Mouse (Mus musculus): ENCODE measurements around the gene Ccdc8. TPM values are rescaled to one million over a fixed set of nuclear protein-coding genes. Genes with fewer than 3 reads are reported as not detected.

Ccdc8 gene
- total RNA-seq, 2 experiments from 2014 or later = 9.8 to 10.3 TPM

- DNase-seq = no peak
Observed at GRCm38 (mm10) chr7:17030239-17030638, 37.7 kb downstream of the Ccdc8 start.

DNA sequence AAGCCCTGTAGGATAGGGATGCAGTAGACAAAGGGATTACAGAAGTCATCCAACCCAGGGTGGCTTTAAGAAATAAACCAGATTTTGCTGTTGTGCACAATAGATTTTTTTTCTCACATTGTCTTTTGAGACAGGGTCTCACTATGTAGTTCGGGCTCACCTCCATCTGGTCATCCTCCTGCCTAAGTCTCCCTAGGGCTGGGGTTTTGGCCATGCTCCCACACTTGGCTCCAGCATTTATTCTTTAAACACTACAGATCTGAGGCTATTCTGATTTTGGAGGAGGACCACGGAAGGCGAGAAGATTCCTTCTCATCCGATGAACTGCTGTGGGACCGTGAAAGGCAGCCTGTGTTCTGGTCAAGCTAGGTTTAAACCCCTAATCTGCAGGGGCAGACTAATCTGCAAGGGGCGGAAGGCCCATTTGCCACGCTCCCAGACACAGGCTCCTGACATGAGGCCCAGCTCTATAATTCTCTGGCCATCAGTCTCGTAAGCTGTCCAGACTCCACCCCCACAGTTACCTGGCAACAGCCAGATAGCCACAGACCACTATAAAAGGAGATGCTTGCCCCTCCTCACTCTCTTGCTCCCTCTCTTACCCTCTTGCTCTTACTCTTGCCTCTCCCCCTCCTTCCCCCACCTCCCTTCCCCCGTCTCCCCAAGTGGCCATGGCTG, 45.6 kb downstream of the Ccdc8 start:
- no peak for DNase-seq
- intact Hi-C loops (cut with DNase I) = no loop called here

More at GRCm38 (mm10) chr7:17030239-17030638, 37.7 kb downstream of the Ccdc8 start:
- intact Hi-C loops (cut with DNase I) = no loop called here

GRCm38 (mm10) chr7:17039373-17039772, 46.9 kb downstream of the Ccdc8 start:
- intact Hi-C loops (cut with DNase I) = no loop called here
- DNase-seq = no peak

- intact Hi-C loops (cut with DNase I) = no loop called here
- no peak for DNase-seq
Observed at GRCm38 (mm10) chr7:17045743-17046142, 53.2 kb downstream of the Ccdc8 start.

Other genes with a start within 250 kb of the Ccdc8 start
- 10 to 100 TPM; 26.5 to 35.4 TPM for gene Slc1a5, start 211.4 kb upstream of the Ccdc8 start, total RNA-seq (2021)
- gene Strn4, start 176.8 kb upstream of the Ccdc8 start, total RNA-seq (2021) = 10 to 100 TPM; 65.3 to 69.1 TPM
- gene Fkrp, start 176.0 kb upstream of the Ccdc8 start, total RNA-seq (2021) = 10 to 100 TPM; 42.8 to 45.5 TPM
- 10 to 100 TPM; 35.3 to 35.9 TPM for gene Prkd2, start 149.8 kb upstream of the Ccdc8 start, total RNA-seq (2021)
- gene Dact3, start 117.4 kb upstream of the Ccdc8 start, total RNA-seq (2021) = 10 to 100 TPM; 18.6 to 19.0 TPM
- gene Gng8, start 100.9 kb upstream of the Ccdc8 start, total RNA-seq (2021) = under 1 TPM; 0.81 to 0.98 TPM
- 1 to 10 TPM; 1.4 to 1.6 TPM for gene Ptgir, start 86.2 kb upstream of the Ccdc8 start, total RNA-seq (2021)
- gene Calm3, start 68.6 kb upstream of the Ccdc8 start, total RNA-seq (2021) = 100 to 1,000 TPM; 228 to 250 TPM
- 1 to 10 TPM; 3.6 to 4.0 TPM for gene Pnmal2, start 48.0 kb upstream of the Ccdc8 start, total RNA-seq (2021)
- gene Pnmal1, start 33.0 kb upstream of the Ccdc8 start, total RNA-seq (2021) = not detected
- under 1 TPM; 0.07 TPM for gene Gm42372, start 9.6 kb upstream of the Ccdc8 start, total RNA-seq (2021)
- 100 to 1,000 TPM; 101 to 108 TPM for gene Ppp5c, start 35.2 kb downstream of the Ccdc8 start, total RNA-seq (2021)
- 1 to 10 TPM; 4.9 to 5.4 TPM for gene Hif3a, start 69.7 kb downstream of the Ccdc8 start, total RNA-seq (2021)
- gene Psg16, start 81.3 kb downstream of the Ccdc8 start, total RNA-seq (2021) = under 1 TPM; 0.05 TPM
- gene Ceacam3, start 157.6 kb downstream of the Ccdc8 start, total RNA-seq (2021) = not detected
- not detected for gene Psg29, start 210.8 kb downstream of the Ccdc8 start, total RNA-seq (2021)

Measured in heart, postnatal 14 days (tissue).